Mouse (Mus musculus): ENCODE measurements at regions not wholly inside any gene's neighbourhood (a gene's known extent, or its start where the extent isn't known, plus 50 kb on each side); places are given as distances from the start of the nearest gene placed in this dataset.
"Not testable (repeated sequence)": the region's sequence is repeated elsewhere in the genome, so short reads cannot be mapped to it uniquely, and the experiment has no call there.

DNA sequence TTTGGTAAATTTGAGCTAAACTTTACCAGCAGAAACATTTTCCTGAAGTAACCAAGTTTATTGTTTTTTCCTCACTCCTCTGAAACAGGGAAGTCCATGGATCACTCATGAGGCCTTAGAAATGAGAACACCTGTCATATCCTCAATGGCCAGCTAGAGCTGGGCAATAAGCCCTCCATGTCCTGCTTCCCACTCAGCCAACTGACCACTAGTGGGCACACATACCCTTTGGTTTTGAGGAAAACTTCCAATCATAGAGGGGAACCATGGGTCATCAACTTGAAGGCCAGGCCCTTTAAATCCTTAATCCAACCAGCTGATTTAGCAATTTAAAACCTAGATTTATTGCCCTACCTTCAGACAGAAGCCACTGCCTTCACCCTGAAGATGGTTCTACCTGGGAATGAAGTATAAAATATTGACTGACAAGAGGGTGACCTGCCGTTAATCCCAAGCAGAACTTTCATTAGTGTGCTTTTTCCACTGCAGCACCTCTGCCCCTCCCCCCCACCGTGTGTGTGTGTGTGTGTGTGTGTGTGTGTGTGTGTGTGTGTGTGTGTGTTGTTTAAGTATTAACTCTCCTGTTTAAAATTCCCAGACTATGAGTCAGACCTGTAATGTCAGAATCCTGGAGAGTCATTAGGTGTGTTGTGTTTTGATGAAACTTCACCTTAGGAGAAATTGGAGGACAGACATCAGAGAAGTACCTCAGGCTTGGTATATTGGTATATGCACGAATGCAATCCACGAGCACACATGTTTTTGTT, 312.3 kb downstream of the Hdgfl1 start:
- no peak for DNase-seq (ENCODE audit: inconsistent ontology term)

DNA sequence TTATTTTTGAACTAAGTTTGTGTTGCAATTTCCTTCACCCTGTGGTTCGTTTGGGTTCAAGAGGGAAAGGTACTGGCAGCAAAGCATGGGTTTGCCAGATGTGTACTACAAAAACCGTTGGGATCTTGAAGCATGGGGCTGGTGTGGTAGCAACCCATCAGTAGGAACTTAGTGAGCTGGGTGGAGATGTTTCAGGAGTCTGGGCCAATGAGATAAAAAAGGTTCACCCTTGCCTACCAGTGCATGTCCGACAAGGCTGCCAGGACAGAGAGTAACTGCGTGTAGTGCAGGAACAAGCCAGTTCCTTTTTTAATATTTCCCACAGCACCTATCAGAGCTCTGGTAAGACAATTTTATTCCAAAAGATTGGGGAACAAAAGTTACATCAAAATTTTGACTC, 343.3 kb downstream of the Hdgfl1 start:
- DNase-seq (ENCODE audit: inconsistent ontology term) = no peak

DNA sequence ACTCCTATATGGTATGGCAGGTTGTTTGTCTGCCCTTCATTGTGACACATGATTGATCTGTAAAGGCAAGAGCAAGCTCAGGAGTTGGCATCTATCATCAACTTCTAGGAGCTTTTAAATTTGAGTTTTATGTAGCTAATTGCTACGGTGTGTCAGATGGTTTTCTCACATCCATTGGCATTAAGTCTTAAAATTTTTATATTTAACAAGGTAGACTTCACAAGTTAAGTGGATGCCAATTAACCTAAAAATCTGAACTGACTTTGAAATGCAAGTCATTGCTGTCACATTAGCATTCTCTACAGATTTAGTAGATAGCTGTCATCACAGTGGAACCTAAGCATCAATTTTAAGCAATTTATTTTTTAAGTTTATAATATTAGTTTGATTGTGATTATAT, 345.5 kb downstream of the Hdgfl1 start:
- no peak for DNase-seq (ENCODE audit: inconsistent ontology term)

DNA sequence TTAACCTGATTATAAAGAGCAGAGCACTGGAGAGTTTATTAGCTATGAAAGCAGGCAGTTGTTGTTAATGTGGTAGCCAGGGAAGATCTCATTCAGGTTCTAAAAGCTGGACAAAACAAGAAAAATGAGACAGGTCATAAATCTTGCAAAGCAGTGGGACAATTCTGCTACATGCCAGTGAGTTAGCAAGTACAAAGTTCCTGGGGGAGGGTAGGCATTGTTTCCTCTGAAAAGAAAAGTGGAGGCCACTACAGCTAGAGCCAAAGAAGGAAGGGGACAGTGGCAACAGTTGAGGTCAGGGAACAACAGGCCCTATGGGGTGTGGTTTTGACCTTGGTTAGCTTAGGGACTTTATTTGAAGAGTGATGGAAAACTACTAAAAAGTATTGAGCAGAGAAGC, 364.2 kb downstream of the Hdgfl1 start:
- DNase-seq (ENCODE audit: inconsistent ontology term) = no peak

DNA sequence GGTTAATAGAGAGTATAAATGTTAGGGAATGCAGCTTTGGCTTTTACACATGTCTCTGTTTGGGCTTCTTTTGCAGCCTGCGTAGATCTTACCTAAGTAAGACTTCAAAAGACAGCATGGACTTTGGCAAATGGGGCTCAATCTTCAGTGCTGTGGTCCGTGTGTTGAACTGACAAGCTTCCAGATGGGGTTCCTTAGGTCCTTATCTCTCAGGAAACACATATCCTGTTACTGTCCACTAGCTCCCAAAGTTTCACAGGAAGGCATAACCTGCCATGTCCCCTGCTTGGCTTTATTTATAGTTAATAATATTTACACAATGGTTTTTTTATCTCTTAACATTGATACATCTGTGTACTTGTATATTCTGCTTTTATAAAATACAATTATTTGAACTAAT, 365.3 kb downstream of the Hdgfl1 start:
- no peak for DNase-seq (ENCODE audit: inconsistent ontology term)

DNA sequence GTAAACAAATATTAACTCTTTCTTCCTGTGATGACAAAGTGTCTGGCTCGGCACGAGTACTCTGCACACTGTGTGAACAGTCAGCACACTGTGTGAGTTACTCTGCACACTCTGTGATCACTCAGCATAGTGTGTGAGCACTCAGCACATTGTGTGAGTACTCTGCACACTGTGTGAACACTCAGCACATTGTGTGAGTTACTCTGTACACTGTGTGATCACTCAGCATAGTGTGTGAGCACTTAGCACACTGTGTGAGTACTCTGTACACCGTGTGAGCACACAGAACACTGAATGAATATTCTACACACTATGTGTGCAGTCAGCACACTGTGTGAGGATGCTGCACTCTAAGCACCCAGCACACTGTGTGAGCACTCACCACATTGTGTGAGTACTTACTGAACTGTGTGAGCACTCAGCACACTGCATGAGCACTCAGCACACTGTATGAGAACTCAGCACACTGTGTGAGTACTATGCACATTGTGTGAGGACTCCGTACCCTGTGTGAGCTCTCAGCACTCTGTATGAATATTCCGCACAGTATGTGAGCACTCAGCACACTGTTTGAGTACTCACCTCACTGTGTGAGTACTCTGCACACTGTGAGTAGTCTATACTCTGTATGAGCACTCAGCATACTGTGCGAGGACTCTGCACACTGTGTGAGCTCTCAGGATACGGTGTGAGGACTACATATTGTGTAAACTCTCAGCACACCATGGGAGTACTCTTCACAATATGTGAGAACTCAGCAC, 381.9 kb downstream of the Hdgfl1 start:
- DNase-seq (ENCODE audit: inconsistent ontology term) = no peak

DNA sequence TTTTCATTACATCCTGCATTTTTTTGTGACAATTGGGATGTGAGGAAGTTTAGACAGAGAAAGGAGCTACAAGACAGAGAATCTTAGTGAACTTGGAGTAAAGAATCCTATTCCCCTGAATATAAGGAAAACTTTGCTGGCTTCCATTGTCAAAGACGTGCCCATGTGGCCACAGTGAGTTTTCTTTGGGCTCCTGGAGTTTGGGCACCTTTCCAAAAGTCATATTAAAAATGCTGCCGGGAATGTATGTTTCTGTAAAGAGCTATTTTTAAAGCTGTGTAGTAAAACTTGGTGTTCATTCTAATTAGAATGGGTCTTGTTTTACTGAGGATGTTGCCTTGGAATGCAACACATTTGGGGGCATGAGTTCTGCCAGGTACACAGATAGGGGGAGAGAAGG, 387.3 kb downstream of the Hdgfl1 start:
- no peak for DNase-seq (ENCODE audit: inconsistent ontology term)

DNA sequence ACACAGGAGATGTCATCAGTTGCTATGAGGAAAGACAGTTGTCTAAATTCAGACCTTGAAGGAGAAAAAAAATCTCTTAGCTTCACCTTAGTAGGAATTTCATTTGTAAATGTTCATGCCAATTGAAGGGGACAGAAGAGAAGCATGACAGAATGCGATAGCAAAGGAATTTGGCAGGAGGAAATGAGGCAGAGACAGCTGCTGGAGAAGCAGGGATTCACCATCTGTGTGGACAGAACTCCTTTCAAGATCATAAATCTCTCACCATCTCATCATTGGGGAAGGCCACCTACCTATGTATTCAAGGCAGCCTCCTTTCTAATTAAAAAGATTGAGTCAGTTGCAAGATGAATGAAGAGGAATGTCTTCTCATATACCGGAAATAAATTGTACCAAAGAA, 387.8 kb downstream of the Hdgfl1 start:
- peak; percentile 45 for DNase-seq (ENCODE audit: inconsistent ontology term)

DNA sequence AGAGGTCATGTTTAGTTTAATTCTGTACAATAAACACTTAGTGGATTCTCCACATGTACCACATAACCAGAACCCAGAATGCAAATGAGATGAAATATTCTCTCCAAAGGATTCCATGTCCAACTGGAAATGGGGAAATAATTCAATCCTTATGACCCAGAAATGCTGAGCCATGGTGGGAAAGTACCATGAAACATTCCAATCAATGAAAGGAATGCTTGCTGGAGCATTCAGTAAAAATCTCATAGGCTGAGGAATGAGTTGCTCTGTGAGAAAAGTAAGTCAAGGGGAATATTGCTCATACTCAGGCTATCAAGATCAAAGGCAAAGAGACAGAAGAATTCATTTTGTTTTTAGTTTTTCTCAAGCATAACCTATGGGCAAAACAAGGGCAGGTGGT, 394.4 kb downstream of the Hdgfl1 start:
- peak; percentile 88 for DNase-seq (ENCODE audit: inconsistent ontology term)

DNA sequence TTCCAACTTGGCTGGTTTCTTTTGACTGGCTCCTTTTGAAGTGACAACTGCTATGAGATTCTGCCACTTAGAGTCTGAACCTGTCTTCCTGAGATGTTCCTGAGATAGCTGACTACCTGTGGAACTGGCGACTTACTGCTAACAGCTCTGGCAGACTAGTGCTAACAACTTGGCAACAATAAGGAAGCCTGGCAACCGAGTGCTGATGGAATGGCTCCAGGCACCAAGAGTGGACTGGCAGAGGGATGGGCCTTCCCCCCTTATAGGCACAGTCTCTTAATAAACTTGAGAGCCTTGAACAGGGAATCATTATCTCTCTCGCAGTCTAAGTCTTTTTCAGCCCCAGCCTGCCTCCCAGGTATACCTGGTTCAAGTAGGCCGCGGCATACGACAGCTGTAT, 404.1 kb downstream of the Hdgfl1 start:
- not testable (repeated sequence) for DNase-seq (ENCODE audit: inconsistent ontology term)

DNA sequence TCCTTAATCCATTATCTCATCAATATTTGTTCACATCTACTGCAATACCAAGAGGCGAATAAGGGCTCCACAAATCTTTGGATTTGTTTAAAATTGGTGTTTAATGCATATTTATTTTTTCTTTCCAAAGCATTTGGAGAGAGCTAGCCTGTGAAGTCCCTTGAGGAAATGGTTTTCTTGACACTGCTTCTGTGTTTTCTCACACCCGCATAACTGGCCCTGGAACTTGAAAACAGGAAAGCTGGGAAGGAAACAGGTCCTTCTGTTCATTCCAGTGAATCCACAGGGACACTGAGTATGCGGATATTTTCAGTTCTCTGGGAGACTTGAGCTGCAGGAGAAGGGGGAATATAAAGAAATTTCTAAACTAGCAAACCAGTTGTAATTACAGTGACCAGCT, 413.6 kb downstream of the Hdgfl1 start:
- no peak for DNase-seq (ENCODE audit: inconsistent ontology term)

DNA sequence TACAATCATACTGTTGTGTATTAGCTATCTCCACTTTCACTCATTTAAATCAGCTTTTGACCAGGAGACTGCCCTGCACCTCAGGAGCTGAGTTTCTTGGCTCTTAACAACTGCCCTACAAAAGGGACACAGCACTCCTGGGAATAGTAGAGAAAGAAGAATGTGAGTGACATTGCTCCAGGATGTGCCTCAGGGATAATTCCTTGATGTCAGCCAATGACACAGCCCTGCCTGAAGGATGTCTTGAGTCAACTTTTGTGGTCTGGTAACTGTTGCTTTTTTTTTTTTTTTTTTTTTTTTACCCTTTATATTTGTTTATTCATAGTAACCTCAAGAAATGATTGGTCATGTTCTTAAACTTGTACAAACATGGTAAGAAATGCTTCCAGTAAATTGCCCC, 415.5 kb downstream of the Hdgfl1 start:
- no peak for DNase-seq (ENCODE audit: inconsistent ontology term)

DNA sequence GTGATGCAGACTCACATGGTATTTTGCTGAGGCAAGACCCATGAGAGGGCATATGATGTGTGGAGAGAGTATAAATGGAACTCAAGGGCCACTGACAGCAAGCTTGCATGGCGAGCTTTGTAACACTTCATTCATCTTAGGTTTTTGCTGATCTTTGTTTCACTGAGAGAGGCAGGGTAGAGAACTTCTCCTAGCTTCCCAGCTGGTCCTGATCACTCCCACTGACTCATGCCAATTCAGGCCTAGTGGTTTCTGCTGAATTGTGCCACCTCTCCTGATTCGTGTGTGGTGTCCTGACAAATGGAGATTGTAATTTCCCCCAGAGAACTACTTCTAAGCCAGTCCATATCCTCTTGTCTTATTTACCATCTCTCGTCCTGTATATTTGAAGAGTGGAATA, 419.5 kb downstream of the Hdgfl1 start:
- no peak for DNase-seq (ENCODE audit: inconsistent ontology term)

DNA sequence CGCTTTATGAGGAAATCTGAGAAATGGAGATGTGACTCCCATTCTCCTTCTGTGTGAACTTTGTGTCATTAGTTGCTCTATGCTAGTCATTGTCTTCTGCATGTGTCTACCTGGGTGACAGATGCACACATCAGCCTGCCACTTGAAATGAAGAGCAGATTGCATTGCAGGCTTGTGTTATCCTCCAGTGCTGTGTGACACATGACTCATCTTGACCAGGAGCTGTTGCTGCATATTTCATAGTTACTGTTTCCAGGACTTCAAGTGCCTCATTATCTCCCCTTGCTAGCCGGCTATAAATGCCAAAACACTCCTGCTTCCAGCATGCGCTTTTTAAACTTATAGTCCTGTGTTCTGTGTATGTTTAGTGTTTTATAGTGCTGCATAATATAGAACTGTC, 431.2 kb downstream of the Hdgfl1 start:
- DNase-seq (ENCODE audit: inconsistent ontology term) = peak; percentile 54

DNA sequence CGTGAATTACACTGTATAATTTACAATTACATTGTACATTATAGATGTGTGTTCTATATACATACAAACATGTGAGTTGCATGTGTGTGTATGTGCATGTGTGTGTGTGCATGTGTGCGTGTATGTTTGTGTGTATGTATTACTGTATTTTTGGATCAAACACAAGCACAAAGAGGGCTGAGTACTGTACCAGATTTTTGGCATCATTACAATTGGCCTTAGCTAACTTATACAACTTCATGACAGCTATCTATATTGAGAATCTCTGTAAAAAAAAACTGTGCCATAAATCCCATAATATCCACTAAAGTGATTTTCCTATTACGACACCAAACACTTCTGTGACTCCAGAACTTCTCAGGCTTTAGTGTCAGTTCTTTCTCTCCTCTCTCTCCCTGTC, 444.9 kb downstream of the Hdgfl1 start:
- DNase-seq (ENCODE audit: inconsistent ontology term) = no peak

DNA sequence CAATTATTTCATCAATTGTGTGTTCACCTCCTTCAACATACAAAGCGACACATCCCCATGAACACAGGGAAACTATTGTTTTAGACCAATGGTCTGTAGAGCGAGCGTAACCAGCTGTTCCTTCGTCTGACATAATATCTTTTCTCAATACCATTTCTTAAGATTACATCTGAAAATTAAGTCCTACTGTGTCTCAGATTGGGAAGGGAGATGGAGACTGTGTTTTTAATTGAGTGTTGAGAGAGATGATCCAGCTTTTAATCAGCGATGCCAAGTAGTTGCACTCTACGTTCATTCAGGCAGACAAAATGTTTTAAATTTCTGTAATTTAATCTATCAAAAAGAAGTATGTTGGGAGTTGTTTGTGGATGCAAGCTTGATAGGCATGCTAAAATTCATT, 445.3 kb downstream of the Hdgfl1 start:
- DNase-seq (ENCODE audit: inconsistent ontology term) = no peak

DNA sequence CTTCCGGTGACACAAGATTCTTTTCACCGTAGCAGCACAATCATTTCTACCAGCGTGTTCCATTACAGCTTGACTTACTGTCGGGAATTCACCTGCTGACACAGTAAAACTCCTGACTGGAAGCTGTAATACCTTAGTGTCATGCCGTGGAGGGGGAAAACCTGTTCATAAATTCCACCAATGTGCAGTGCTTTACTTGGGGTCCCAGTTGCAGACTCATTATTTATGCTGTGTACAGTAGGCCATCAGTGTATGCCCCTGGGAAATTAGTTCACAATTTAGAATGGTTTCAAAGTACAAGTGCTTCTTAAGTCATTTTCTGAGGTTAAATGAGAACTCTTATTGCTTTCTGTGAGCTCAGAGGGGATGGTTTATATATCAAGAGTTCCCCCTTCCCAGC, 451.4 kb downstream of the Hdgfl1 start:
- DNase-seq (ENCODE audit: inconsistent ontology term) = no peak

DNA sequence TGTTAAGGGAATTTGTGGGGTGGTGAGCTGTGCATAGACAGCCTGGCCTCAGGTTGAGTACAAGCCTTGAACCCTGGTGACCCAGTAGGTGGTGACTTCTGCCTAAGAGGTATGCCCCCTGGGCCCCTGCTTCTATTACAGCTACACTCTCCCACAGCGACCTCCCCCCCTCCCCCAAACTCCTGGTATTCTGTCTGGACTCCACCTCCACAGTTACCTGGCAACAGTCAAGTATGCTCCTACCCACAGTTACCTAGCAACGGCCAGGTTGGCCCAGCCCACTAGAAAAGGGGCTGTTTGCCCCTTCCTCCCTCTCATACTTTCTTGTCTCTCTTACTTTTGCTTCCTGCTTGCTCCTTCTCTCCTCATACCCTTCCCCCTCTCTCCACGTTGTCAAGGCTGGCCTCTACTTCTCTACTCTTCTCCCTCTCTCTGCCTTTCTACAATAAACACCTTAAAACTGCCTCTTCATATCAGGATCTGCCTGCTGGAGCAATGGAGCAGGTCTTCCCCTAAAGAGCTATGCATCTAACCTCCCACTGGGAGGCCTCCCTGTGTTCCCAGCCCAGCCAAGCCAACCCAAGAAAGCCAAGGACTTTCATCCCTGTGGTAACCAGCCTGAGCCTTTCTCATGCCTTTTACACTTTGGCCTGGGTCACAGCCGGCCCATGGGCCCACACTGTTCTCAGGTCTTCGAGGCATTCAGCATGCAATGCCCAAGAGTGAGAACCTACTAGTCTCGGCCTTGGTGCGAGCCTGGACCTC, 457.5 kb downstream of the Hdgfl1 start:
- no peak for DNase-seq (ENCODE audit: inconsistent ontology term)

DNA sequence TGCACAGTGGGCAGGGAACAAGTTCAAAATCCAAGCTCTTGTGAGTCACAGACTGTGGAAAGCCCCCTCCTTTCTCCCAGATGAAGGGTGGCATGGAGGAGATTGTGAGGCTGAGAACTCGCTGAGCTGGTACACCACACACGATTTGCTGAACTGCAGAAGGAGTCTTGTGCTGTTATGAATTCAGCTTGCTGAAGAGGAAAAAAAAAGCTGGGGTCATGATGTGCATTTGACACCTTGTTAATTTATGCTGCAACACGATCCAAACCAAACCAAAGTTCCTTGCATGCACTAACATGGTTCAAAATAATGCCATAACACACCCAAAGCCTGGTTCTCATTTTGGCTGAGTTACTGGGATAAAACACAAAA, 485.9 kb downstream of the Hdgfl1 start:
- no peak for DNase-seq (ENCODE audit: inconsistent ontology term)

DNA sequence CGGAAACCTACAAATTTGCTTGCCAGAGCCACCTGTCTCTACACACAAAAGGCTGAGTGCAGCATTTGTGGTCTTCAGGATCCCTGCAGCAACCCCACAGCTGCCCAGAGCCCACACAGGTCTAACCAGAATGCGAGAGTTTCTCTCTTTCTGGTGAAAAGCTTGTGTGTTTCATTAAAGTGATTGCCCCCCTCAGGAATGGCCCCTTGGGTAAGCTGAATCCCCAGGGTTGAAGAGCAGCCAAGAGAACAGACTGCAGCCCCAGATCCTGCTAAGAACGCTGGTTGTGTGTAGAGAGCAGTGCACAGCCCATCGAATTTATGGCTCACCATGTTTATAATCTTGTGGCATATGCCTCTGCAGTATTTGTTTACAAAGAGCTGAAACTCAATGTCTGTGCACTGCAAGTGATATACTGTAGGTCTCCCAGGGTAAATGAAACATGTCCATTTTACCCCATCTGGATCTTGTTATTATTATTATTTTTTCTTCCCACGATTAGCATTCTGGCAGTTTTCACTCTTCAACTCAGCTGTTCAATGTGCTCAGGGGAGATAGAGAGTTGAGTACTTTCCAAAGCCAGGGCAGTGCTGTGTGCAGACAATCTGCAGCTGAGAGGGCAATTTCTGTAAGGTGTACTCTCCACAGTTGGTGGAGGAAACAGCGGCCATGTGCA, 486.4 kb downstream of the Hdgfl1 start:
- DNase-seq (ENCODE audit: inconsistent ontology term) = no peak

DNA sequence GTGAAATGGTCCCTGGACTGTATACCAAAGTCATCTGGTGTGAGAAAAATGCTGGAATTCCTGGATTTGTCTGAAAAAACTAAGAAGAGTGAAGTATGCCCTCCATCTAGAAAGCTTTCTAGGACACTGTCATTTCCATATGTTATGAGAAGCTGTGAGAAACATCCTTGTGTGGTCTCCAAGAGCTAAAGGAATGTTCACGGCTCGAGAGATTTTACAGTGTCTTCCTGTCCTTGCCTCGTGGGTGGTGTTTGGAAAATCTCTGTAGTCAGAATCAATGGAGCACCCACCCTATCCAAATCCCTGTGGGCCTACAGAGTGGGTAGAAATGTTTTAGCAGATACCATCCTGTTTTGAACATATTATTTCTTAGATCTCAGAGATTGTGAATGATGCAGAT, 487.7 kb downstream of the Hdgfl1 start:
- peak; percentile 6 for DNase-seq (ENCODE audit: inconsistent ontology term)

DNA sequence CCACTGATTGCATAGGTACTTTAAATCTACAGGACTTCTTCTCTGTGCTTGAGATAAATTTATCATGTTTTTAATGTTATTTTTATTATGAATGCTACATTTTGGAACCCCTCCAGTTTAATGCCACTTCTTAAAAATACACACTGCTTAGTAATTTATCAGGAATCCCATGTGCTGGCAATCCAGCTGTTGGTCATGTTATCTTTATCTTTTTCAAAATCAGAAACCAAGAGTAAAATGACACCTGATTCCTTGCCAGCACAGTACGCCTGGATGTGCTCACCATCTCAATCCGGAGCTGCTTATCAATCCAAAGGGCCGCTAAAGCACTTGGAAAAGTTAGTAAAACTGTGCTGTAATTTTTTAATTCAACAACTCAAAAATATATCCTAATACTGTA, 497.1 kb downstream of the Hdgfl1 start:
- DNase-seq (ENCODE audit: inconsistent ontology term) = no peak
